Mouse (Mus musculus): ENCODE data around the gene Dapk3.

DNA sequence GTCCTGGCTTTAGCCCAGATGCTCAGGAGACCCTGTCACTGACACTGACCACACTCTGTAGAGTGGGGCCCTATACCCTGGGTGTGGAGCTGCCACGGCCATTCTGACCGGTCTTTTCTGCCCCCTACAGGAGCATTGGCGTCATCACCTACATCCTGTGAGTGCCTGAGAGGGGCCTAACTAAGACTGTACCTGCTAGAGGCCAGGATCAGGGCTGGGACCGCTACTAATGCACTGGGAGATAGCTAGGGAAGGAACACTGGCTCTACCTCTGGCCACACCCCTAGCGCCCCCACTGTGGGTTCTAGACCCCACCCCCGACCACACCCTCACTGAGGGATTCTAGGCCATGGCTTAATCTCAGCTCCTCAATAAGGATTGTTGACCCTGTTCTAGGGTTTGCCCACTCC, 8.1 kb downstream of the Dapk3 start:
- TF ChIP-seq CTCF (IDR thresholded peaks at IDR 0.05; ENCODE audit: borderline replicate concordance, control insufficient read depth, extremely low read depth, insufficient read depth, low read length, poor library complexity) (no peak), POLR2A (IDR thresholded peaks at IDR 0.05; ENCODE audit: control insufficient read depth, extremely low read depth, insufficient read depth, low read length, poor library complexity) (no peak)

All from thymus, adult 2 months (tissue).